Mouse (Mus musculus) cerebellum, adult 11-12 months (tissue): ENCODE results near the gene Atp13a4.

ENCODE experiments used
- DNase-seq: peaks from one replicate; pipeline ENCODE4 v3.0.0; 2022

Atp13a4 gene

GRCm38 (mm10) chr16:29544829-29545228, at the start of gene Atp13a4:
TSS of gene Atp13a4 (minus strand) at chr16:29544864.
- no peak for DNase-seq

DNA sequence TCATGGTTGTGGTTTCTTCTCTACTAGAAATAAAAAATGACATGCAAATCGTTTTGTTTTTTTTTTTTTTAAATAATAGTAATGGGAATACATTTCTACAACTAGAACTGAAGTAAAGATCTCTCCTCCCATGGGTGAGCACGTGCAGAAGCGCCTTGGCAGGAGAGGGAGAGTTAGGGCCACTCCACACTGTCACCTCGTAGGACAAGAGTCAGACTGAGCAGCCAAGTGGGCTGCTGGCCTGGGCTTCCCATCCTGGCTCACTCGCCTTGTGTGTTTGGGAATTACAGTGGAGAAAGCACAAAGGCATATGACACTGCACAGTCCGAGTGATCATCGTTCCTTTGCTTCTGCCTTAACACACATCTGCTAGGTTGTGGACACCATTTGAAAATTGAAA, 47.5 kb upstream of the Atp13a4 start:
- DNase-seq = no peak

DNA sequence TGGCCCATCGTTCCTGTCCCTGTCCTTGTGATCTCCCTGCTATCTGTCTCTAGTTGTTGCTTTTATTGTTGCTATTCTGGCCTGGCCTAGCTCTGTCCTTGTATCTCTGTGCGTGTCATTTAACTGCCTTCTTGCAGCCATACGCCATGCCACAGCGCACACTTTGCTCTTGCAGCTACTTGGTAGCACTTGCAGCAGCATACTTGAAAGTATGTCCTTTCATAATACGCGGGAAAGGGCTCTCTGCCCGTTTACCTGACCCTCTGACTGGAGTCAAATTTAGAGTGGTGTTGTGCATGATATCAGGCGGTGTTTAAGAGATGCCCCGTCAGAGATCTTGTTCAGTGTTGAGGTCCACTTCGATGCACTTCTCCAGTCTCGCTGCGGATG, 35.1 kb upstream of the Atp13a4 start:
- peak; percentile 18 for DNase-seq

- DNase-seq = peak; percentile 97
Measured at GRCm38 (mm10) chr16:29579167-29579786, 34.6 kb upstream of the Atp13a4 start, which contains the start of gene Opa1. TSS of gene Opa1 (plus strand) at chr16:29579334.

GRCm38 (mm10) chr16:29575620-29576019, 31.0 kb upstream of the Atp13a4 start:
- DNase-seq = no peak

DNA sequence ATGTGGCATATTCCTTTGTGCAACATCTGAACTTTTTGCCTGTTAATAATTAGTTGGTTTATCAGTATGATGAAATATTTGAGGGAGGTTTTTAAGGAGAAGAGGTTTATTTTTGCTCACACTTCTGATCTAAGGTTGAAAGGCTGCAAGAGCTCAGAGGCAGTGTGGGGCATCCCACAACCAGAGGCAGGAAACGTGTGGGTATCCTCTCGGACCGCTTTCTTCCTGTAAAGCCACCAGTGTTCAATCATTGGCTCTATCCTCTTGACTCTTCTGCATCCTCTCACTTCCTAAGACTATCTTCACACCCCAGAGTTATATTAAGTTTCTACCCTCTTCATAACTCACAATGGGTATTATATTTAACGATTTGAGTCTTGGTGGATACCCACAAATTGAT, 29.3 kb upstream of the Atp13a4 start:
- no peak for DNase-seq

DNA sequence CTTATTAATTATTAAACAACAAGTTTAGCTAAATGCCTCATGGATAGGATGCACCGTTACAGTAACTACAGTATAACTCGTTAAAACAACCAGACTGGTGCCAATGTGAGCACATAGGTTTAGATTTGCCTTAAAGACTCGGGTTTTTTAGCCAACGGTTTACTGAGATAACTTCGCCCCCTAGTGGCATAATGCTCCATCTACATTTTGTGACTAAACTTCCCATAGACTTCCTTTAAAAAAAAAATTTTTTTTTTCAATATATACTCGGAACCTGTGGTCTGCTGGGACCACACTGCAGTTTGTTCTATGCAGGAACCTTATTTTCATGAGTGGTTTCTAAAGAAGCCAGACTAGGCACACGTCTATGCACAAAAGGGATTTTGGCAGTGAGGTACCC, 16.2 kb upstream of the Atp13a4 start:
- DNase-seq = no peak

DNA sequence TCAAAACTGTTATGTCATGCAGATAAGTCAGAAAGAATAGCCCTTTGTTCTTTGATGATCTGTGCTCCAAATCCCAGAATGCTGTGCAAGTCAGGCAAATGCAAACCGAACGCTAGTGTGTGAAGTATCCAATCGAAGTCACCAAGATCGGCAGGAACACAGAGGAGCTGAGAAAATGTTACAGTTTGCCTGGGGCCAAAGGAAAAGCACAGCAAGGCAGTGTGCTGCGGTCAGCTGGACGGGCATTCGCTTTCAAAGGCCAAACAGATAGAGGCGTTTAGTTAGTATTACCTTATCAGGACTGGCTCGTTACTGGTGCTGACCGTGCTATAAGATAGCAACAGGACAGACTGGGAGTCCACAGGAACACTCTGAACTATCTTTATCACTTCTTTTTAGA, 15.8 kb upstream of the Atp13a4 start:
- no peak for DNase-seq

GRCm38 (mm10) chr16:29559667-29560066, 15.0 kb upstream of the Atp13a4 start:
- DNase-seq = no peak

DNA sequence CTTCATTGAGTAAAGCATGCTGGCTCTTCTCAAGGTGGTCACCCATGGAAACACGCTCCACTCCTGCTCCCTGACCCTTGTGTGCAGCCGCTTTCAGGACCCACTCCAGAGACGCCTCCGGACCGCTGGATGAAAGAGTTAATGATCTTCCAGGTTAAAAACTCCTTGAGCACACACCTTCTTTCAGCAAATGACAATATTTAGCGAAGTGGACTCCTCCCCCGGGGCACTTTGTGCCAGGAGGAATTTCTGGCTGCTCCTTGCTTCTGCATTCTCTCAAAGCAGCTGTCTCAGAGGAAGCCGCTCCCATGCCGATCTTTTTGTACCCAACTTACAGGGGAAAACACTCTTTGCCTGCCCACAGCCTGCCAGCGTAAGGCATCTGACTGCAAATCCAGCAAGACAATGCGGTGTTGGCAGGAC, 3.4 kb downstream of the Atp13a4 start:
- DNase-seq = peak; percentile 5

DNA sequence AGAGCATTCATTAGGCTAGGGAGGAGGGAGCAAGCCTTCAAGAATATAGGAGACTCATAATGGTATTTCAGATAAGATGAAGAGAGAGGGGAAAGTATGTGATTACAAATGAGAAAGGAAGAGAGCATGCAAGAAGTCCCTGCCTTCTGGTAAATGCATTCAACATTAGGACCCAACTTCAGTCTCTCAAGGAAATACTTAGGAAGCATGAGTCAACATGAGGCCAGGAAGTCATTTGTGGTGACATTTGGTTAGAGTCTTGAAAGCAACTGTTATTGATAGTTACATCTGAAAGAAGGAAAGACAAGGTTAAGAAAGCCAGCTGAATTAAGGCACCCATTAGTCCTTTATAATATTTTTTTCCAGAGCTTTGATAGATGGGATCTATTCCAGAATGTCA, 4.8 kb downstream of the Atp13a4 start:
- no peak for DNase-seq

GRCm38 (mm10) chr16:29536411-29537204, 8.1 kb downstream of the Atp13a4 start:
- DNase-seq = no peak

DNA sequence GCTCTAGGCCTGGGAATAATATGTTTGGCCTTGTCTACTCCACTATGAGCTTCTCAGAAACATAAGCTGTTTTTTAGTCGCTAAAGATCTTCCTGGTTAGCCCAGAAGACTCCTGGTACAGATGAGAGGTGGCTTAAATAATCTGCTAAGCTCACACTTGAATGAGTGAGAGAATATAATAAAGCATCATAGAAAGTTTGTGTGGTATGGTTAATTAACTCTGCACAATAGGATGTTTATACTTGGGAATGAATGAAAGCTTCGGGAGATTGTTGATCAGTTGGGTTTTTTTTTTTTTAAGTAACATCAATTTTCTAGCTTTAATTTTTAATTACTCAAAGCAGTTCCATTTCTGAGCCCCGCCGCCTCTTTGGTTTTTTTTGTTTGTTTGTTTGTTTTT, 8.8 kb downstream of the Atp13a4 start:
- no peak for DNase-seq

DNA sequence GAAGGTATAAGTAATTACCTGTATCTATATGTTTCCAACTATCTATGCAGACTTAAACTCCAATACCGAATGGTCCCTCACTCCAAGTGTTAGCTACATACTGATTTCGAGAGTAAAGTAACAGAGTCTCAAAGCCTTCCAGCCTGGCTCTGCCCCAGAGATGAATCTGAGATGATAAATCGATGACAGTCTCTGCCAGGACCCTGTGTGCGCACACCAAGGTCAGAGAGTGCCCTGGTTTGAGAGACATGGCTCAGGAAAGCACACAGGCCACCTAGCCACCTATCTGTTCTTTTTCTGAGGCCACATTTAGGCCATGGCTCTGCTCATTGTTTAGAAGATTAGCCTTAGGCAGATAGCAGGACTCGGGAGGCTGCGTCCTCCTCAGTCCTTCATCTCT, 11.0 kb downstream of the Atp13a4 start:
- no peak for DNase-seq

GRCm38 (mm10) chr16:29527085-29527484, 17.6 kb downstream of the Atp13a4 start:
- DNase-seq = no peak

DNA sequence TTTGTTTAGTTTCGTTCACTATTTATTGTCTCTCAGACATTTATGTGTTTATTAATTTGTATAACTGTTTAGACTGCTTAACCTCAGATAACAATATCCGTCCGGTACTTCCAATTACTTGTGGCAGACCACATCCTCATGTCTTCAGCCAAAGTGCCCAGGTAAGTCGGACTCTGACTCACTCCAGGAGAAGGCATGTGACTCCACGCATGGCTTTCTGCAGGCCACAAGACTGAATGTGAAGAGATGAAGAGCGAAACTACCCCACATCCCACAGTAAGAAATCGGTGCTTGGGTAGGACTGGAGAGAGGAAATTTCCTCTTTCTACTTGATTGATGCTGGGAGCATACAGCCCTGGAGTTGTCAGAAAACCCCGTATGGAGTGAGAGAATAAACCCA, 18.1 kb downstream of the Atp13a4 start:
- no peak for DNase-seq

DNA sequence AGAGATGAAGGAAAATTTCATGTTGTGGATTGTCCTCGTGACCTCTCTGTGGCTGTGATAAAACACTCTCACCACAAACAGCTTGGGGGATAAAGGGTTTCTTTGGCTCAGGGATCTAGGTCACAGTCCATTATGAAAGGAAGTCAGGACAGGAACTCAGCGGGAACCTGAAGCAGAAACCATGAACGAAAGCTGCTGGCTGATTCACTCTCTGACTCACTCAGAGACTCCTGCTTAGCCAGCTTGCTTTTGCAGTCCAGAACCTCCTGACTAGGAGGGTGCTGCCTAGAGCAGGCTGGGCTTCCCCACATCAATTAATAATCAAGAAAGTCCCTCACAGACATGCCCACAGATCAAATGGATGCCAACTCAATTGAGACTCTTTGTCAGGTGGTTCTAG, 32.2 kb downstream of the Atp13a4 start:
- peak; percentile 20 for DNase-seq

- no peak for DNase-seq
Measured at GRCm38 (mm10) chr16:29510743-29511142, 33.9 kb downstream of the Atp13a4 start.

DNA sequence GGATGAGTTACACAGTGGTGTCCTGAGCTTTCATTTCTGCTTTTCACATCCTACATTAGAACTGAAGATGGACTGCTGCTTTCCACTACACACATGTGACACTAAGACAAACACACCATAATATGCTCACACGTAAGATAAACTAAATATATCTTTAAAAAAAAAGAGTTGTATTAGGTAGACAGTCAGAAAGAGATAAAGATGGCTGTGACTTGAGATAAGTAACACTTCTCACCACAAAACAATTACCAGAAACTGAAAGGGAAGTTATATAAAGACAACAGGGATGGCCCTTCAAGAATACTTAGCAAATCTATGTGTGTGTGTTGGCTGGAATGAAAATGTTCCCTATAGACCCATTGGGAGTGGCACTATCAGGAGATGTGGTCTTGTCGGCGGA, 34.8 kb downstream of the Atp13a4 start:
- DNase-seq = no peak

DNA sequence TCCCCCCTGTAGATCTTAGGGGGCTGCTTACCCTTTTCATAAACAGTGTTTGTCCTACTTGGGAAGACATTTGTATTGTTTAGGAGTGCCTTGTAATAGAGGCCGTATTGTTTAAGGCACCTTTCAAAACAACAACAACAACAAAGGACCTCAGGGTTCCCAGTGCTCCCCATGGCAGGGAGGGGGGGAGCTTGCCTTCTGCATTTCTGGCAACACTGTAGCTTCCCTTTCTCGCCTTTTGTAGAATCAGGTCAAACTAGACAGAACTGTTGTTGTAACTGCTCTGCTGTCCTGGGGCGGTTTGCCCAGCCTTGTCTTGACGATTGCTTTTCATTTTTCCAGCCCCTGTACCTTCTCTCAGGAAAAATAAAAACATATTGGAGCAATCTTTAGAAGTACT, 40.0 kb downstream of the Atp13a4 start:
- peak; percentile 8 for DNase-seq

DNA sequence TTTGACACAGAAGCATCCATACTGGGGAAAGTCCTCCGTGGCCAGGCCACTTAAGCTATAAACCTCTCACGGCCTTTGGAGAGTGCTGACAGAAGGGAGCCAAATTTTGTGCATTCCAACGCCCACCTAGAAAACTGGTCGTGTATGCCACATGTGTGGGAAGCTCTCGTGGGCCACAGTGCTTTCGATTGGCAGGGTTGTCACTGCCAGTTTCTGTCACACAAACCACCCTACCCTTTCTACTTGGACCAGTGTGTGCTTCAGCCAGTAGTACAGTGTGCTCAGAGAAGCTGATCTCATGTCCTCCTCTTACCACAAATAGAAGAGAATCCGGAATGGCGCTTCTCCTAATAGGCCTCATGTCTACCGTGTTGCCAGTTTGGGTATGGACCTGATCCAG, 40.5 kb downstream of the Atp13a4 start:
- no peak for DNase-seq

DNA sequence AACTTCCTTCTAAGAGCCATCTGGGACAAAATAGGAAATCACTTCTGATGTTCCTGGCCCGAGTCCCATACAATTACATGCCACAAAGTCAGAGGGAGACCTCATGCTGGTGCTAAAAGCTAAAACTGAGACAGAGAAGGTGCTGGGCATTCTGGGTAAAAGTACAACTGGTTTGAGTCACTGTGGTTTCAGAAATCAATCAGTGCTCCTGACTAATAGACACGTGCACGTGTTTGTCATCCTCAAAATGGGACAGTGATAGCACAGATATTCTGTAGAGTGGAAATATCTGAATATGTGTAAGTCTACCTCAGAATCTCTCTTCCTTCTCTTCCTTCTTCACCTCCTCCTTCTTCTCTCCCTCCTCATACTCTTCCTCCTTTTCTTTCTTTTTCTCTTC, 53.6 kb downstream of the Atp13a4 start:
- no peak for DNase-seq

GRCm38 (mm10) chr16:29481439-29481838, 63.2 kb downstream of the Atp13a4 start:
- no peak for DNase-seq

GRCm38 (mm10) chr16:29480396-29480795, 64.3 kb downstream of the Atp13a4 start:
- no peak for DNase-seq

DNA sequence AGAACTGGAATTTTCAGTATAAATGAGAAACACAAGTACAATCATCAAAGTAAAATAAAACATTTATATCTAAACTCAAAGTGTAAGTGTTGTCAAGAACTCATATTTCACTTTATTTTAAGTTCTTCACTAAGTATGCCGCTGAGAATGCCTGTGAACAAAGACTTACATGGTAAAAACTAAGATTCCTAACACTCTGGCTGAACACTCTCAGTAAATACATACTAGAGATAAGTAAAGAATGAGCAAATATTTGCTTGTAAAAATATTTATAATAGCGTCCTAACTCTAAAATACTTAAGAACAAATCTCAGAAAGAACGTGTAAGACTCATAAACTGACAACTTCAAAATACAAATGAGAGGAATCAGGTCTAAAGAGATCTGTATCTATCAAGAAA, 80.9 kb downstream of the Atp13a4 start:
- no peak for DNase-seq
